Mouse (Mus musculus) kidney, embryonic 16.5 days (tissue): ENCODE measurements around the gene Slc4a5. TPM values are rescaled to one million over a fixed set of nuclear protein-coding genes. Genes with fewer than 3 reads are reported as not detected.

ENCODE experiments used
- ATAC-seq: fragments of 200-750 bp; cut with Nextera tagmentation; 2 replicates; pipeline ENCODE4 v1.8.0; 2017; ENCODE audit warnings: moderate TSS enrichment; ENCODE audit not compliant: low FRiP score, low TSS enrichment
- H3K27ac ChIP-seq: fragments of 300-500 bp; sonication (generic); 2 replicates; pipeline ENCODE4 v1.5.1; 2014; ENCODE audit warnings: low read length
- H3K27me3 ChIP-seq: fragments of 300-500 bp; sonication (generic); 2 replicates; pipeline ENCODE4 v1.6.1; 2014; ENCODE audit warnings: low read length, control low read depth, mixed read lengths; ENCODE audit not compliant: insufficient read depth
- H3K36me3 ChIP-seq: fragments of 300-500 bp; sonication (generic); 2 replicates; pipeline ENCODE4 v1.6.1; 2014; ENCODE audit warnings: low read length, control low read depth, mixed read lengths; ENCODE audit not compliant: insufficient read depth
- H3K4me1 ChIP-seq: fragments of 300-500 bp; sonication (generic); 2 replicates; pipeline ENCODE4 v1.6.1; 2014; ENCODE audit warnings: low read length, control low read depth, mixed read lengths; ENCODE audit not compliant: insufficient read depth
- H3K4me2 ChIP-seq: fragments of 300-500 bp; sonication (generic); replicated peaks from 2 replicates; pipeline ENCODE4 v1.6.1; 2014; ENCODE audit warnings: low read depth, low read length
- H3K4me3 ChIP-seq: fragments of 300-500 bp; sonication (generic); 2 replicates; pipeline ENCODE4 v1.5.1; 2014; ENCODE audit warnings: mild to moderate bottlenecking, low read length
- H3K9ac ChIP-seq: fragments of 300-500 bp; sonication (generic); replicated peaks from 2 replicates; pipeline ENCODE4 v1.6.1; 2014; ENCODE audit warnings: low read length
- H3K9me3 ChIP-seq: fragments of 300-500 bp; sonication (generic); 2 replicates; pipeline ENCODE4 v1.6.1; 2016; ENCODE audit warnings: low read length, control low read depth
- WGBS: fragments of 180-500 bp; shearing (Covaris S2); extraction: QIAGEN DNeasy Blood & Tissue Kit; methylation state at CpG from one replicate; pipeline ENCODE4 v1.1.7; 2014; 5-methylcytosine and 5-hydroxymethylcytosine counted together
- polyA plus RNA-seq: library from polyadenylated mRNA; unstranded; fragments of >200 nt; fragmentation: Nextera tagmentation; extraction: Ambion mirVana; gene quantifications from 2 replicates; pipeline ENCODE4 v1.2.1, GENCODE M21; 2015

The Slc4a5 gene
- 0.72 and 0.91 TPM in 2 replicates for polyA plus RNA-seq

GRCm38 (mm10) chr6:83219814-83220213 lies at the start of gene Slc4a5:
Slc4a5 (plus strand) TSS chr6:83219828.
- Histone ChIP-seq H3K4me2 (no peak within 1 kb of the TSS), H3K9ac (no peak within 1 kb of the TSS), H3K36me3 (no peaks in the 10 kb centered on the region), H3K9me3 (no peaks in the 10 kb centered on the region), H3K4me1 (no peaks in the 10 kb centered on the region), H3K4me3 (no peak within 1 kb of the TSS), H3K27ac (no peak within 1 kb of the TSS), H3K27me3 (no peaks in the 10 kb centered on the region)
- WGBS: 80% methylated on average over 3 of the region's 3 CpGs
- ATAC-seq: no peak

- no peak overlapping the region for H3K9ac ChIP-seq
- H3K27me3 ChIP-seq: no peaks in the 10 kb centered on the region
- H3K27ac ChIP-seq: no peak overlapping the region
- H3K36me3 ChIP-seq: no peaks in the 10 kb centered on the region
- no peak overlapping the region for H3K4me2 ChIP-seq
- no peak overlapping the region for H3K4me3 ChIP-seq
- H3K4me1 ChIP-seq: peaks cover 20% of the 10 kb centered on the region
- 34% methylated on average over 5 of the region's 5 CpGs for WGBS
- ATAC-seq: no peak
- no peaks in the 10 kb centered on the region for H3K9me3 ChIP-seq
Observed at GRCm38 (mm10) chr6:83169872-83170271, 49.8 kb upstream of the Slc4a5 start.

DNA sequence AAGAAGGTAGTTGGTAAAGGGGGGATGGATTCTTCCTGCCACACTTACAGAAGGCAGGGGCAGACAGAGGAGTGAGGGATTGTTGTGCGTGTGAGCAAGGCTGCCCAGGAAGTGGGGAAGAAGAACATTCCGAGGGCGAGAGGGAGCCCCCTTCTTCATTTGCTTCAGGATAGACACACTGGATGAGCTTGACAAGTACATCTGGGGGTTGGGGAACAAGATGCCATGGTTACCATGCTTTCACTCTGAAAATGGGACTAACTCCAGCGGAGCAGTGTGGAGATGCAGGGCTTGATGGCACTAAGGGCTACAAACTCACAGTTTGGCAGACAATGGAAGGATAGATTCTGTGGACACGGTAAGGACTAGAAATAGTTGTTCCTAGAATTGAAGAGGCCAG lies 48.6 kb upstream of the Slc4a5 start:
- Histone ChIP-seq H3K36me3 (no peaks in the 10 kb centered on the region), H3K4me3 (no peak overlapping the region), H3K4me2 (no peak overlapping the region), H3K9me3 (no peaks in the 10 kb centered on the region), H3K4me1 (peaks cover 17% of the 10 kb centered on the region), H3K27ac (no peak overlapping the region), H3K9ac (no peak overlapping the region), H3K27me3 (no peaks in the 10 kb centered on the region)
- WGBS: 75% methylated on average over 5 of the region's 5 CpGs
- ATAC-seq: no peak

DNA sequence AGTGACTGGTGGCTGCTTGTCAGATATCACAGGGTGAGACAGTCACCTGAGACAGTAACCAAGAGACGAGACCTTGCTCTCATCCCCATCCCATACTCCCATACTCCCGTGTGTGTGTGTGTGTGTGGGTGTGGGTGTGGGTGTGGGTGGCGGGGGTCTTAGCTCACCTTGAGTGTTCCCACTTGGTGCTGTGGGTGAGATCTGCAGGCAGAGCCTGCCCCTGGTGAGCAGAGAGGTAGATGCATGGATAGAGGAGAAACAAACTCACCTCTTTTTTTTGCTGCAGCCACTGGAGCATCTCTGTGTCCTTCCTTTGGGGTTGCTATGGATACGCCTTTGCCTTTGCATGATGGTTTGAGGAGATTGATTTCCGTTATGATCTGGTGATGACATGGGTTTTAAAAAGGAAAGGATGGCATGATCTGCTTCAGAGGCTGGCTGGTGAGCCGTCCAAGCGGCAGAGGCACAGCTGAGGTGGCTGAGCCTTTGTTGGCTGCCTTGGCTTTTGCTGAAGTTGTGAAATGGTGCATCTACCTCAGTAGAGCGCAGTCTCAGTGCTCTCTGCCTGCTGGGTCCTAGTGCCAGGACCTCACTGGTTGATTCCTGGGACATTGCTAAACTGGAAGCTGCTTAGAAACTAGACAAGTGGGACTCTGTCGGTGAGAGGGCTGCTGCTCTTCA lies 47.2 kb upstream of the Slc4a5 start:
- Histone ChIP-seq H3K9me3 (no peaks in the 10 kb centered on the region), H3K27ac (no peak overlapping the region), H3K4me3 (no peak overlapping the region), H3K4me1 (peaks cover 8% of the 10 kb centered on the region; the same call in 1 of the 2 replicates), H3K4me2 (no peak overlapping the region), H3K9ac (no peak overlapping the region), H3K27me3 (no peaks in the 10 kb centered on the region), H3K36me3 (no peaks in the 10 kb centered on the region)
- 61% methylated on average over 9 of the region's 9 CpGs for WGBS
- no peak for ATAC-seq

DNA sequence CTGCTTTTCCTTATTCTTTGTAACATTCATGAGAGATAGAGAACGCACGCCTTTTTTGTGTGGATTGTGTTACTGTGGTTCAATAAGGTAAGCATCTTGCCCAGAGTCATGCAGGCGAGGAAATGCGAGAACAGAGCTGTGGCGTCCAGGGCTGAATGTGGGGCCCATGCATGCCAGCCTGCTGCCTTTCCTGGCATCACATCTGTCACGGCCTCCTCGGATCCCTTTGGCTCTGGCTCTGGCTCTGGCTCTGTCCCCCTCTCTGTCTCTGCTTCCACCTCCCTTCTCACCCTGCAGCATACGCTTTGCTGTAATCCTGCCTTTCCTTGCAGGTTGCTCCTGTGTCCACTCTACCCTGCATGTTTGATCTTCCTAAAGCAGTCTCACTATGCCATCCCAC lies 43.6 kb upstream of the Slc4a5 start:
- ATAC-seq: no peak
- Histone ChIP-seq H3K36me3 (no peaks in the 10 kb centered on the region), H3K9me3 (no peaks in the 10 kb centered on the region), H3K27me3 (no peaks in the 10 kb centered on the region), H3K9ac (no peak overlapping the region), H3K27ac (no peak overlapping the region), H3K4me3 (no peak overlapping the region), H3K4me2 (no peak overlapping the region), H3K4me1 (peaks cover 13% of the 10 kb centered on the region)
- WGBS: 77% methylated on average over 8 of the region's 8 CpGs

- Histone ChIP-seq H3K4me3 (peak overlapping the region; percentile 26), H3K27ac (no peak overlapping the region), H3K27me3 (no peaks in the 10 kb centered on the region), H3K9ac (peak overlapping the region; percentile 22; the same call in 1 of the 2 replicates), H3K4me2 (peak overlapping the region; percentile 55), H3K36me3 (peaks cover 19% of the 10 kb centered on the region), H3K9me3 (no peaks in the 10 kb centered on the region), H3K4me1 (peaks cover 13% of the 10 kb centered on the region)
- WGBS: 21% methylated on average over 12 of the region's 12 CpGs
- peak; percentile 77 for ATAC-seq
Observed at GRCm38 (mm10) chr6:83179390-83180117, 40.1 kb upstream of the Slc4a5 start.

DNA sequence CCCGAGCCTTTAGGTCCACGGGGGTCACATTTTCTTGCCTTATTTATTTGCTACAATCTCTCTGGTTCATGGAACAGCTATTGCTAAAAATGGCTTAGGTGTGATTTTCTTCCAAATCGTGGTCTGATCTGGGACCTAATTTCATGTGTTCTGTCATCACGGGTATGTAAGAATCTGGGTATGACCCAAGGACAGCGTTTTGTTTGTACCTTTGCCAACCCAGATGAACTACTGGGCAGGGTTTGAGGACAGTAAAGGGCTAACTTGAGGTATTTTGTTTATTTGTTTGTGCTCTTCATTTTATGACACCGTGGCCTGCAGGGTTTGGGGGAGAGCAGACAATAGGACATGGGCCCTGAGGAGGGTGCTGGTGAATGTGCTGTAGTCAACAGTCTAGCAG lies 39.0 kb upstream of the Slc4a5 start:
- Histone ChIP-seq H3K27me3 (no peaks in the 10 kb centered on the region), H3K36me3 (peaks cover 19% of the 10 kb centered on the region), H3K4me2 (no peak overlapping the region), H3K4me3 (no peak overlapping the region), H3K27ac (no peak overlapping the region), H3K9me3 (no peaks in the 10 kb centered on the region), H3K4me1 (peaks cover 14% of the 10 kb centered on the region), H3K9ac (no peak overlapping the region)
- no peak for ATAC-seq
- 73% methylated on average over 6 of the region's 6 CpGs for WGBS

- Histone ChIP-seq H3K9me3 (no peaks in the 10 kb centered on the region), H3K36me3 (peaks cover 34% of the 10 kb centered on the region), H3K4me1 (peaks cover 12% of the 10 kb centered on the region), H3K27me3 (no peaks in the 10 kb centered on the region), H3K4me3 (no peak overlapping the region), H3K9ac (no peak overlapping the region), H3K4me2 (no peak overlapping the region), H3K27ac (no peak overlapping the region)
- WGBS: 92% methylated on average over 3 of the region's 3 CpGs
- ATAC-seq: no peak
Observed at GRCm38 (mm10) chr6:83184858-83185435, 34.7 kb upstream of the Slc4a5 start.

DNA sequence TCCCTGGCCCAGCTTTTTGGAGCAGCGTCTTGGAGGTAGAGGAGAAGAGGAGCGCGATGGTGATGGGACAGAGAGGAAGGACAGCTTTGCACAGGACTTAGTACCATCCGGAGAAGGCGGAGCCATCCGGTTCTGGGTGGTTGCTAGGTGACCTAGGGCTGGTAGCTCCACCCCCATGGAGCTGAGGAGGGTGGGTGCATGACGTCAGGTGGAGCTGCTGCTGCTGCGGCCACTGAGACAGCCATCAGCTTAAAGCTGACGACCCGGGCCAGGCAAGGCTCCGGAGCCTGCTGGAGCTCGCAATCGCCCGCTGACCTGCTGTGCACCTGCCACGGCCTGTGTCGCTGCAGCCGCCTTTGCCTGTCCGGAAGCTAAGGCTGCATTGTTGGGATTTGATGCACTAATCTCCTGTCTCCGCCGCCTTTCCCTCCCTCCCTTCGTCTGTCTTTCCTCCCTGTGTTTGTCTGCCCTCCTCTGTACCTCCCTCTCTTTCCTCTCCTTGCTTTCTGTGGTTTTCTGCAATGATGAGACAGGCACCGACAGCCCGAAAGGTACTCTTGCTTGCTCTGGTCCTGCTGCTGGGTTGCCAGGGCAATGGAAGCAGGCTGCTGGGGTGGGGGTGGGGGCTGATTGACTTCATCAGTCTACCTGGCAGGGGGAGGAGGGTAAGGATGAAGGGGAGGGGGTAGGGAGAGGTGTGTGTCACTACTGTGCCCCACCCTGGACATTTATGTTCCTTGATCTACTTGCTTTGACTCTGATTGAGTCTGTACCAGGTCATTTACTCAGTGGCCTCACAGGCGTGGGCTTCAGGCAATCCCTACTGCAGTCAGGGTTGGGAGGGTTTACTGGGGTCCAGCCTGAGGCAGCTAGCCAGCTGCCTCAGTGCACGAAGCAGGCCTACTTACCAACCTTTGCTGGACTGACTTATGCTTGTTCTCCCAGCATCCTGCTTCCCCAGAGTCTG lies 33.5 kb upstream of the Slc4a5 start:
- peaks cover 46% of the 10 kb centered on the region for H3K36me3 ChIP-seq
- H3K27ac ChIP-seq: no peak overlapping the region
- H3K27me3 ChIP-seq: no peaks in the 10 kb centered on the region
- H3K4me3 ChIP-seq: peak overlapping the region; percentile 26
- peak overlapping the region; percentile 45 for H3K4me2 ChIP-seq
- peaks cover 10% of the 10 kb centered on the region for H3K4me1 ChIP-seq
- H3K9ac ChIP-seq: peak overlapping the region; percentile 33; the same call in 1 of the 2 replicates
- ATAC-seq: peak; percentile 85
- WGBS: 14% methylated on average over 25 of the region's 25 CpGs
- H3K9me3 ChIP-seq: no peaks in the 10 kb centered on the region
